In the genomic region with DNA sequence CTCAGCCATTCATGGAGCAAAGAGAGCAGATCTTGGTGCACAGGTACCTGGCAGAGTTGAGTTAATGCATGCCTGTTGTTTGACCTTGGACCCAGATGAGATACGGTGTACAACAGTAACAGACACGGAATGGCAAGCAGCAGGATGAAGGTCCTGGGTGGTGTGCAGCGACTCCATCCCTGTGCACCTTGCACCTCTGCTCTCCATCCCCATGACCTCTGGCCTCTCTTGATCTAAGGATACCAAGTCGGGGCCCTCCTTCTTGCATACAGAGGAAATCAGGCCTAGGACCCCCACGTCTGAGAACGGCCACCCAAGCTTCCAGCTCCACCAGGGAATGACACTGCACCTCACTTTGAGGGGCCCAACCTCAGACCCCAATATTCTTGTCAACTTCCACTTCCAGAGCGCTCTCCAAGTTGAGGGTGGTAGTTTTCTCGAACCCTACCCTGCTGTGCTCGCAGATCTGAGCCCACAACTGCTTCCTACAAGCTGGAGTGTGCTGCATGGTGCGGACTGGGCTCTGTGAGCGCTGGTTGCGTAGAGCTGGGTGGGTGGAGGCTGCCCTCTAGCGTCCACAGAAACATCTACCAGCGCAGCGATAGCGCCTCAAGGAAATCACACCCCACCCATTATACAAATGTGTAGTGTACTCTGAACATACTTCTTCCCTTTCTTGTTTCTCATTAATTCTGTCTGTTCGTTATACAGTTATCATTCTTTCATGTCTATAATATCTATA, we compare ENCODE assay signal across 8 mouse cellular contexts. TPM values are rescaled to one million over a fixed set of nuclear protein-coding genes. Genes with fewer than 3 reads are reported as not detected.
DNase-seq lines count a peak whose midpoint lies in the region; ATAC-seq and TF ChIP-seq lines count a peak whose summit lies in the region.

No protein-coding gene starts in this region.

- no peaks in the 10 kb centered on the region for H3K9me3 ChIP-seq in G1E (replicated peaks)
- H3K9me3 ChIP-seq in forebrain, embryonic 15.5 days, result no peaks in the 10 kb centered on the region
- H3K9me3 ChIP-seq in lung, embryonic 16.5 days (ENCODE audit: control insufficient read depth, low read length), result no peaks in the 10 kb centered on the region

- peak; percentile 78; the same call in 1 of the 2 replicates for TF ChIP-seq CTCF in G1E (IDR thresholded peaks at IDR 0.05; ENCODE audit: low read depth, low read length)
- peak; percentile 93 for TF ChIP-seq CTCF in layer of hippocampus, adult 2 months (conservative IDR thresholded peaks at IDR 0.05)

- H3K27ac ChIP-seq in forebrain, embryonic 15.5 days (replicated peaks), result no peak overlapping the region
- H3K27ac ChIP-seq in layer of hippocampus, adult 2 months, result no peak overlapping the region
- H3K27ac ChIP-seq in lung, embryonic 16.5 days (ENCODE audit: low read length), result no peak overlapping the region

- peak; percentile 70 for ATAC-seq in G1E (ENCODE audit: extremely low read depth, insufficient number of reproducible peaks, low FRiP score, poor library complexity, severe bottlenecking)
- peak; percentile 67 for ATAC-seq in forebrain, embryonic 15.5 days (replicated peaks)
- peak; percentile 81 for ATAC-seq in lung, embryonic 16.5 days (ENCODE audit: low read depth)

- DNase-seq in G1E (ENCODE audit: low spot score), result peak; percentile 53
- peak; percentile 54 for DNase-seq in cerebellum, adult 11-12 months
- DNase-seq in heart, postnatal 25 days (ENCODE audit: low spot score), result peak; percentile 27
- peak; percentile 58 to 68 for DNase-seq in layer of hippocampus, adult 2 months (ENCODE audit: low spot score in 2 of 2)
- peak; percentile 39 for DNase-seq in retina, adult 2 months (ENCODE audit: low read depth, low spot score)
- peak; percentile 78 for DNase-seq in thymus, postnatal 14 days

- H3K36me3 ChIP-seq in G1E (replicated peaks), result peaks cover 21% of the 10 kb centered on the region
- peaks cover 17% of the 10 kb centered on the region for H3K36me3 ChIP-seq in forebrain, embryonic 15.5 days
- peaks cover under 1% of the 10 kb centered on the region for H3K36me3 ChIP-seq in lung, embryonic 16.5 days (ENCODE audit: control insufficient read depth, insufficient read depth, low read length)

- no peak overlapping the region; the same call in 1 of the 2 replicates for H3K4me3 ChIP-seq in G1E (ENCODE audit: low read depth, low read length)
- H3K4me3 ChIP-seq in forebrain, embryonic 15.5 days, result no peak overlapping the region
- H3K4me3 ChIP-seq in layer of hippocampus, adult 2 months, result no peak overlapping the region
- no peak overlapping the region for H3K4me3 ChIP-seq in lung, embryonic 16.5 days (ENCODE audit: low read length)

- no peak overlapping the region for H3K4me2 ChIP-seq in forebrain, embryonic 15.5 days (replicated peaks)
- no peak overlapping the region for H3K4me2 ChIP-seq in lung, embryonic 16.5 days (ENCODE audit: low read depth, low read length)

- no peak overlapping the region for H3K9ac ChIP-seq in forebrain, embryonic 15.5 days (replicated peaks)
- no peak overlapping the region for H3K9ac ChIP-seq in lung, embryonic 16.5 days (ENCODE audit: low read length)

- H3K4me1 ChIP-seq in G1E (ENCODE audit: insufficient read depth, low read depth, low read length), result peaks cover 12% of the 10 kb centered on the region
- no peaks in the 10 kb centered on the region for H3K4me1 ChIP-seq in forebrain, embryonic 15.5 days
- no peaks in the 10 kb centered on the region for H3K4me1 ChIP-seq in lung, embryonic 16.5 days (replicated peaks; ENCODE audit: control insufficient read depth, insufficient read depth, low read length)

- WGBS in forebrain, embryonic 15.5 days, result 29% methylated on average over 17 of the region's 17 CpGs
- WGBS in lung, embryonic 16.5 days, result 30% methylated on average over 17 of the region's 17 CpGs

- intact Hi-C loops in heart, postnatal 25 days (cut with DNase I), result loop anchor here (5.0 kb wide), 1 partner anchor 275 kb away; no protein-coding TSS in a partner anchor

- H3K27me3 ChIP-seq in G1E (ENCODE audit: insufficient read depth, low read length), result peaks cover 2% of the 10 kb centered on the region; the same call in 1 of the 2 replicates
- H3K27me3 ChIP-seq in forebrain, embryonic 15.5 days, result no peaks in the 10 kb centered on the region
- no peaks in the 10 kb centered on the region for H3K27me3 ChIP-seq in lung, embryonic 16.5 days (ENCODE audit: control insufficient read depth, insufficient read depth, low read depth, low read length)

RNA-seq across cellular contexts. Expression of a gene that starts 13.0 kb away (rescaled TPM):
- total RNA-seq in G1E (2014; fragmentation: Nextera tagmentation), result 12.8 TPM in 2 replicates
- total RNA-seq in G1E (2017), result 5.4 and 5.6 TPM in 2 replicates
- polyA plus RNA-seq in G1E (2012), result 2.6 and 2.8 TPM in 2 replicates
- polyA plus RNA-seq in forebrain, embryonic 15.5 days (2015; fragmentation: Nextera tagmentation; extraction: Ambion mirVana), result 15.5 and 16.9 TPM in 2 replicates
- 1 to 10 TPM; 7.7 to 7.8 TPM for total RNA-seq in heart, postnatal 25 days (2021)
- total RNA-seq in layer of hippocampus, adult 2 months (2021), result 10 to 100 TPM; 23.8 TPM
- 4.9 and 5.7 TPM in 2 replicates for polyA plus RNA-seq in lung, embryonic 16.5 days (2015; fragmentation: Nextera tagmentation; extraction: Ambion mirVana)

RNA-seq across cellular contexts. Expression of a gene that starts 35.4 kb away (rescaled TPM):
- total RNA-seq in G1E (2014; fragmentation: Nextera tagmentation) (not detected in 2 replicates), G1E (2017) (not detected in 2 replicates)
- not detected in 2 replicates for polyA plus RNA-seq in G1E (2012)
- not detected in 2 replicates for polyA plus RNA-seq in forebrain, embryonic 15.5 days (2015; fragmentation: Nextera tagmentation; extraction: Ambion mirVana)
- total RNA-seq in heart, postnatal 25 days (2021), result under 1 TPM; 0.55 to 0.64 TPM
- not detected for total RNA-seq in layer of hippocampus, adult 2 months (2021)
- polyA plus RNA-seq in lung, embryonic 16.5 days (2015; fragmentation: Nextera tagmentation; extraction: Ambion mirVana), result 0.20 and 0.35 TPM in 2 replicates

Comparison
In these comparisons a context has a peak if more than half of its experiments do, and no peak if none do; other contexts are left out.
1. DNase-seq: peak in every context shown above with its lines; median percentile 78 in thymus, postnatal 14 days; 63 in layer of hippocampus, adult 2 months; 54 in cerebellum, adult 11-12 months; 53 in G1E; 39 in retina, adult 2 months; 27 in heart, postnatal 25 days.